Mouse (Mus musculus) R1 (cell line): ENCODE data around the gene Hils1.

ENCODE experiments used
- DNase-seq: peaks from one replicate; pipeline ENCODE4 v3.0.0-alpha.2; 2018; ENCODE audit warnings: low read depth, low spot score

Hils1 gene

DNA sequence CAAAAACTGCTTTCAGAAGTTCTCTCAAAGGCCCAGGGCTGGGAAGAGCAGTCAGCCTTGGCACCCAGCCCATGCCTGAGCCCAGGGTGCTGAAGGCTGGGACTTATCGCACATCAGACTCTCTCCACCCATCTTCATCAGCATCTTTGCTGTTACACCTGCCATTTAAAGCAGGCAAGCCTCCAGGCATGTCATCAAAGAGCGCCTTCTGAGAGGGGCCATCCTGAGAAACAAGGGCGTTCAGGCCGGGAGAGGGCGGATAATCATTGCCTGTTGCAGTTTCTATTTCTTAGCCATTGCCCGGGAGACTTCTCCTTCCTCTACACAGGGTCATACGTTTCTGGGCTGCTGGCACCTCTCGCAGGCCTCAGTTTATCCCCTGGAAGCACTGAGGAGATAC is 20.5 kb downstream of the Hils1 start:
- peak; percentile 31 for DNase-seq

DNA sequence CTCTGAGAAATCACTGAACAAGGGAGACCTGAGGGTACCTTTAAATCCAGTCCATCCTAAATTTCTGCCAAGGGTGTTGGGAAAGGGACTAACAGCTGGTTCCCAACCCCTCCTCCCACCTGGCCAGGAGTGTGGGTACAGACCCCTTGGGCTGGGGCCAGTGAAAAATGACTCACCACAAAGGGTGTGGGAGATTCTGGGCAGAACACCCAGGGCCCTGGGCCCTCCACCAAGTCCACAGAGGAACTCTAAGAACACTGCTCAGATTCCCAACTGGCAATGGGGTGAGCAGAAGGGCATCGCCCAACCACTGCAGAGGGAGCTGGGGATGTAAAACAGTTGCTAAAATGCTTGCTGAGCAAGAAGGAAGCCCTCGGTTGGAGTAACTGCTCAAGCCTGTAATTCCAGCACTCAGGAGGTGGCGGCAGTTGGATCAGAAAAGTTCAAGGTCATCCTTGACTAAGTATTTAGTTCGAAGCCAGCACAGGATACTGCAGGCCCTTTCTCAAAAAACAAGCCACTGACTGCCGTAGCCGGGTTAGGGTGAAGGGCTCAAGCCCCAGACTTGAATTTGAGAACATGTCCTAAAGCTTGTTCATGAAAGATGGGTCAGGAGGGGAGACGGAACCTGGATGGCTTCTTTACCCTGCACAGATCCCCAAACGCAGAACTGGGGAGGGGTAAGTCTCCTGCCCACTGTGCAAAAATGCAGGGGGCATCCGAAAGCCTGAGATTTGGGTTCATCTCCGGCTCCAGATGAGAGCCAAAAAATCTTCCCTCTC is 21.6 kb downstream of the Hils1 start:
- peak; percentile 43 for DNase-seq

GRCm38 (mm10) chr11:94989562-94990017 is 22.2 kb downstream of the Hils1 start:
- peak; percentile 94 for DNase-seq

GRCm38 (mm10) chr11:94990102-94990748 is 22.8 kb downstream of the Hils1 start:
- no peak for DNase-seq

GRCm38 (mm10) chr11:94990749-94991577 is 23.6 kb downstream of the Hils1 start, which contains the start of gene Ppp1r9b:
Gene Ppp1r9b, plus strand, starts transcription at chr11:94991035.
- DNase-seq: peak; percentile 91

DNA sequence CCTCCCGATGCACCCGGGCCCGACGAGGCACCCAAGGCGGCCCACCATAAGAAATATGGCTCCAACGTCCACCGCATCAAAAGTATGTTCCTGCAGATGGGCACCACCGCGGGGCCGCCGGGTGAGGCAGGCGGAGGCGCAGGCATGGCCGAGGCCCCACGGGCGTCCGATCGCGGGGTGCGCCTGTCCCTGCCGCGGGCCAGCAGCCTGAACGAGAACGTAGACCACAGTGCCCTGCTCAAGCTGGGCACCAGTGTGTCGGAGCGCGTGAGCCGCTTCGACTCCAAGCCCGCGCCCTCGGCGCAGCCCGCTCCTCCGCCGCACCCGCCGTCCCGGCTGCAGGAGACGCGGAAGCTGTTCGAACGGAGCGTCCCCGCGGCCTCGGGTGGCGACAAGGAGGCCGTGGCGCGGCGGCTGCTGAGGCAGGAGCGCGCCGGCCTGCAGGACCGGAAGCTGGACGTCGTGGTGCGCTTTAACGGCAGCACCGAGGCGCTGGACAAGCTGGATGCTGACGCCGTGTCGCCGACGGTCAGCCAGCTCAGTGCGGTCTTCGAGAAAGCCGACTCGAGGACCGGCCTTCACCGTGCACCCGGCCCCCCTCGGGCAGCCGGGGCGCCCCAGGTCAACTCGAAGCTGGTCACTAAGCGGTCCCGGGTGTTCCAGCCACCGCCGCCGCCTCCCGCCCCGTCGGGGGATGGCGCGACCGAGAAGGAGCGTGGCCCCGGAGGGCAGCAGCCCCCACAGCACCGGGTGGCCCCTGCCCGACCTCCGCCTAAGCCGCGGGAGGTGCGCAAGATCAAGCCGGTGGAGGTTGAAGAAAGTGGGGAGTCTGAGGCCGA is 24.5 kb downstream of the Hils1 start:
- DNase-seq: no peak

GRCm38 (mm10) chr11:94992480-94992753 is 25.0 kb downstream of the Hils1 start:
- DNase-seq: no peak

GRCm38 (mm10) chr11:94992754-94993606 is 25.6 kb downstream of the Hils1 start:
- peak; percentile 94 for DNase-seq

DNA sequence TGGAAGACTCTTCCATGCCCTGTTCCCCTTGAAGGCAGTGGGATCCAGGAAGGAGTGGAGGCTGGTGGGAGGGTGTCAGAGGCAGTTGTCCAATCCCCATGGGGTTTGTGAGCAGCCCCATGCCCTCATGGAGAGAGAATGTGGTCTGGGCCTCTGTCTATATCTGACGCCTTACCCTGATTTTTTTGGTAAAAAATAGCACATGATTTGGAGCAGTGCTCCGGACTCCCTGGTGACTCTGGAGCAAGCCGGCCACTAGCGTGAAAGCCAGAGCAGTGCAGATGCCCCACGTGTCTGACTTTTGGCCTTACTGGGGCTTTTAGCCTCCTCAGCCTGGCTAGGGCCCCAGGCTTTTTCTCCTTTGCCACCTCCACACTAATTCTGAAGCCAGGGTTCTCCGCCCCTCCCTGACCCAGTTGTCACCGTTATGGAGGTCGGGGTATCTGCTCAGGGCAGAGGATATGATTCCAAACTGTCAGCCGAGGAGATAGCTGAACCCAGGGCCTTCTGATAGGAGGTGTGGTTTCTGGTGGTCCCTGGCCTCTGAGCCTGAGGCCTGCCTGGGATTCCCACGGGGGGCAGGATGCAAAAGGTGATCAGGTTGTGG is 26.9 kb downstream of the Hils1 start:
- DNase-seq: no peak

- no peak for DNase-seq
Observed at GRCm38 (mm10) chr11:94994947-94995772, 27.8 kb downstream of the Hils1 start.

DNA sequence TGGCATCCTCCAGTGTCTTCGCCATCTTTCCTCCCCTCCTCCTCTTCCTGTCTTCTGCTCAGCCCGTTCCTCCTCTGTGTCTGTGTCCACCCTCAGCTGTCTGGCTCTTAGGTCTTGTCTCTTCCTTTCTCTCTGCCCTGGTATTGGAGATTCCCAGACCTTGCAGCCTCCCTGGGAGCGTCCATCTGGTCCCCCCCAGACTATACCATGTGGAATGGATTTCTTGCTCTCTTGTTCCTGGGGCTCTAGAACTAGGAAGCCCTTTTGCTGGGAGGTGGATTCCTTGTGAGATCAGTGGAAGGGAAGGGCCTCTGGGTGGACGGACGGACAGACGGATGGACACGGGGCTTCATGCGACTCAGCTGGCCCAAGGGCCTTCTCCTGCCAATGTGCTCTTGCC is 28.7 kb downstream of the Hils1 start:
- no peak for DNase-seq

GRCm38 (mm10) chr11:94996984-94997383 is 29.6 kb downstream of the Hils1 start:
- DNase-seq: no peak

GRCm38 (mm10) chr11:94997596-94997995 is 30.2 kb downstream of the Hils1 start:
- no peak for DNase-seq

GRCm38 (mm10) chr11:94998041-94998531 is 30.7 kb downstream of the Hils1 start:
- no peak for DNase-seq

DNA sequence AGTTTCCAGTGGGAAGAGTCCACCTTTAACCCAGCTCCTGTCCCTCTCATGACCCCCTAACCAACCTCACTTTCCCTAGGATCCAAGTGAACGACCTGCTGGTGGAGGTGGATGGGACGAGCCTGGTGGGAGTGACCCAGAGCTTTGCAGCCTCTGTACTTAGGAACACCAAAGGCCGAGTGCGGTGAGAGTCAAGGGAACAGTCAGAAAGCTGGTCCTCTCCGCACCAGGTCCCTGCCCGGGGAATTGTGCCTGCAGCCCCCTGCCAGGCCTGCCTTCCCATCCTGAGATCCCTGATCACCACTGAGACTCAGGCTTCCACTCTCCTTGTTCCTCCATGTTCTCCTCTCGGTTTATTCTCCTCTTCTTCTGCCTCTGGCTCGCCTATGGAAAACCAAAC is 32.7 kb downstream of the Hils1 start:
- no peak for DNase-seq

DNA sequence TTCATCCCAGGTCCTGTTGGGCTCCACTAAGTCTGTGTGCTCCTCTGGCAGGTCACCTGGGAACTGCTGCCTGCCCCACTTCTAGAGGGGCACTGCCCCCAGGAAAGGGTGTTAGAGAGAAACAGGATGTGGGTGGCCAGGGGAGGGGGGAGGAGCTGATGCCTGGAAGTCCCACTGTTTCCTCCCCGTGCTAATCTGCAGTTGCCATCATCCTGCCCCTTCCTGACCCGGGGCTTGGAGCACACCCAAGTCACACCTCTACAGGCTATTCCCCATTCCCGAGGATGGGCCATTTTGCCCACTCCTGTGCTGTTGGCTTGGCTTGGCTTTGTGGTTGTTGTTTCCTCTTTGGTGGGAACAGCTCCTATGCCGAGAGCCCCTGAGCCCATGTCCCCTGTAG is 33.2 kb downstream of the Hils1 start:
- no peak for DNase-seq

DNA sequence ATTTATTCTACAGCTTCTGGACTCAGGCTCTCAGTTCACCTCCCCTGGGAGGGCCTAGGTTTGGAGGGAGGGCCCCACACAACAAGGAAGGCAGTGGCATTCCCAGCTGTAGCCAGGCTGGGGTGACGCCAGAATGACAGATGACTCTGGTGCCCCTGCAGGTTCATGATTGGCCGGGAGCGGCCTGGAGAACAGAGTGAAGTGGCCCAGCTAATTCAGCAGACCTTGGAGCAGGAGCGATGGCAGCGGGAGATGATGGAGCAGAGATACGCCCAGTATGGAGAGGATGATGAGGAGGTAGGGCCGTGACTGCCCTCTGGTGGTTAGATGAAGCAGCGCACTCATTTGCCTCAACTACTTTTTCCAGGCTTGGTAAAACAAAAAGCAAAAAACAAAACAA is 33.7 kb downstream of the Hils1 start:
- DNase-seq: peak; percentile 79

DNA sequence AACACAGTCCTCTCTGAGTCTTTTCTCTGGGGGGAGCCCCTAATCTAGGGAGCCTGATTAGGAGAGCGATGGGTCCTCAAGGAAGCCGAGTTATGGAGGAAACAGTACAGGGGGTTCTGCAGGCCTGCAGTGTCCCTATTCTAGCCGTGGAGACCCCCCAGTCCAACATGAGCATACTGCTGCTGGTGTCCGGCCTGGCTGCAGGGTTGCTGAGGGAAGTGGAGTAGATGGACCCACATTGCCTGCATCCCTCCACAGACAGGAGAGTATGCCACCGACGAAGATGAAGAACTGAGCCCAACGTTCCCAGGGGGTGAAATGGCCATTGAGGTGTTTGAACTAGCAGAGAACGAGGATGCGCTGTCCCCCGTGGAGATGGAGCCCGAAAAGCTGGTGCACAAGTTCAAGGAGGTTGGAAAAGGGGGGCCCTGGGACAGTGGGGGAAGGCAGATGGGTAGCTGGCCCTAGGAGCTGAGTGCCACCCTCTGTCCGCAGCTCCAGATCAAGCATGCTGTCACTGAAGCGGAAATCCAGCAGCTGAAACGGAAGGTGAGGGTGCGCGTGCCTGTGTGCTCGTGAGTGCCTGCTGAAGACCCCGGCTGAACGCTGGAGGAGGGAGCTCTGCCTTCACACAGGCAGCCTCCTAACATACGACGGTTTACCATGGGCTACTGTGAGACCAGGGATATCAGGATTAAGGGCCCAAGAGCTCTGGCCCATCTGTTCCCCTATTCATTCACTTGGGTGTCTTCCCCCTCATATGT is 34.4 kb downstream of the Hils1 start:
- no peak for DNase-seq
